In the genomic region with DNA sequence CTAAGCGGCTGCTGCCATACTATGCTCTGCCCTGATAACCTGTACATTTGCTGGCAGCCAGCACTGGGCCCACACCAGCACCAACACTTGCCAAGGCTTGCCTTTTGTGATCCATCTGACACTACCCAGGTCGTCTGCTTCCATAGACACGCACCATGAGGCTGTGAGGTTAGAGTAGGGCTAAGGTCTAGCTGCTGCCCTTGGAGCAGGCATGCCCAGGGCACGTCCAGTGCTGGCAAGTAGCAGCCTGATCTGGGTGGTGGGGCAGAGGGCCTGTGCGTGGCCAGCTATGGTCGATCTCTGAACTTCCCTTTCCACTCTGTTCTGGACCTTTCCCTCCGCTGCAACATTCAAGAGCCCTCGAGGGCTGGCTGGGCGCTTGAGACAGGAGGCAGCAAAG, we compare ENCODE assay signal across 21 mouse cellular contexts. TPM values are rescaled to one million over a fixed set of nuclear protein-coding genes. Genes with fewer than 3 reads are reported as not detected.
A peak's percentile ranks its signal among the peaks of the same experiment; 100 is the strongest.
DNase-seq lines count a peak whose midpoint lies in the region; ATAC-seq and TF ChIP-seq lines count a peak whose summit lies in the region.
"Had no signal": no experiment of that assay in that cellular context is flagged by ENCODE, and none has a peak within 500 bp of the region (broad histone marks: within the 10 kb centered on the region; RNA-seq: fewer than 3 reads in every experiment).

No protein-coding gene starts in this region.

- 0 out of 2 replicates have a peak overlapping the region, but pooled peaks have one; percentile 20 for H3K27ac ChIP-seq in liver, embryonic 15.5 days (replicated peaks)
- no peak overlapping the region for H3K27ac ChIP-seq in liver, embryonic 12.5 days
- H3K27ac ChIP-seq in embryonic fibroblast, embryonic 13.5 days (ENCODE audit: insufficient read depth, low read length) = peak overlapping the region; percentile 1; the same call in 1 of the 2 replicates
- H3K27ac ChIP-seq: forebrain, embryonic 13.5 days; hindbrain, embryonic 15.5 days; limb, embryonic 12.5 days; midbrain, embryonic 15.5 days had no signal

- H3K4me3 ChIP-seq in liver, embryonic 15.5 days (replicated peaks) = no peak overlapping the region
- H3K4me3 ChIP-seq in liver, embryonic 12.5 days = no peak overlapping the region
- H3K4me3 ChIP-seq in E14TG2a.4 (replicated peaks; ENCODE audit: low read length) = peak overlapping the region; percentile 68
- no peak overlapping the region for H3K4me3 ChIP-seq in embryonic fibroblast, embryonic 13.5 days (ENCODE audit: insufficient read depth, low read length)
- H3K4me3 ChIP-seq: forebrain, embryonic 13.5 days; heart, embryonic 12.5 days; hindbrain, embryonic 15.5 days; limb, embryonic 12.5 days; midbrain, embryonic 15.5 days had no signal

- H3K9me3 ChIP-seq in liver, embryonic 15.5 days (replicated peaks) = no peaks in the 10 kb centered on the region
- H3K9me3 ChIP-seq in liver, embryonic 12.5 days (replicated peaks) = no peaks in the 10 kb centered on the region
- no peaks in the 10 kb centered on the region for H3K9me3 ChIP-seq in E14TG2a.4 (ENCODE audit: low read length)
- H3K9me3 ChIP-seq: forebrain, embryonic 13.5 days; heart, embryonic 12.5 days; hindbrain, embryonic 15.5 days; limb, embryonic 12.5 days; midbrain, embryonic 15.5 days had no signal

- peaks cover 58% of the 10 kb centered on the region for H3K36me3 ChIP-seq in liver, embryonic 15.5 days (replicated peaks)
- peaks cover 63% of the 10 kb centered on the region for H3K36me3 ChIP-seq in liver, embryonic 12.5 days
- peaks cover 70% of the 10 kb centered on the region for H3K36me3 ChIP-seq in E14TG2a.4 (ENCODE audit: insufficient read depth, low read length)

- no peak overlapping the region for H3K9ac ChIP-seq in liver, embryonic 15.5 days
- no peak overlapping the region for H3K9ac ChIP-seq in liver, embryonic 12.5 days
- H3K9ac ChIP-seq: forebrain, embryonic 13.5 days; heart, embryonic 12.5 days; hindbrain, embryonic 15.5 days; limb, embryonic 12.5 days; lung, embryonic 14.5 days; midbrain, embryonic 15.5 days had no signal

- TF ChIP-seq CTCF in E14TG2a.4 (conservative IDR thresholded peaks at IDR 0.05; ENCODE audit: low read length) = no peak
- no peak for TF ChIP-seq CTCF in embryonic fibroblast, embryonic 13.5 days (IDR thresholded peaks at IDR 0.05; ENCODE audit: borderline replicate concordance, insufficient read depth, low read length)

- no peak for ATAC-seq in liver, embryonic 15.5 days (ENCODE audit: insufficient read depth)
- no peak for ATAC-seq in liver, embryonic 12.5 days
- ATAC-seq: forebrain, embryonic 13.5 days; intestine, embryonic 16.5 days; midbrain, embryonic 15.5 days had no signal

- H3K4me2 ChIP-seq in liver, embryonic 15.5 days = no peak overlapping the region
- no peak overlapping the region for H3K4me2 ChIP-seq in liver, embryonic 12.5 days
- H3K4me2 ChIP-seq: forebrain, embryonic 13.5 days; heart, embryonic 12.5 days; hindbrain, embryonic 15.5 days; limb, embryonic 12.5 days; lung, embryonic 14.5 days; midbrain, embryonic 15.5 days had no signal

- no peaks in the 10 kb centered on the region for H3K27me3 ChIP-seq in liver, embryonic 15.5 days
- H3K27me3 ChIP-seq in liver, embryonic 12.5 days (replicated peaks) = no peaks in the 10 kb centered on the region
- H3K27me3 ChIP-seq in E14TG2a.4 (ENCODE audit: insufficient read depth, low read length) = no peaks in the 10 kb centered on the region
- H3K27me3 ChIP-seq: forebrain, embryonic 13.5 days; heart, embryonic 12.5 days; hindbrain, embryonic 15.5 days; limb, embryonic 12.5 days; midbrain, embryonic 15.5 days had no signal

- H3K4me1 ChIP-seq in liver, embryonic 15.5 days (replicated peaks) = peaks cover 53% of the 10 kb centered on the region
- peaks cover 57% of the 10 kb centered on the region for H3K4me1 ChIP-seq in liver, embryonic 12.5 days
- peaks cover 83% of the 10 kb centered on the region for H3K4me1 ChIP-seq in E14TG2a.4 (replicated peaks; ENCODE audit: low read depth, low read length)
- no peaks in the 10 kb centered on the region for H3K4me1 ChIP-seq in embryonic fibroblast, embryonic 13.5 days (ENCODE audit: control insufficient read depth, insufficient read depth, low read length)
- H3K4me1 ChIP-seq: forebrain, embryonic 13.5 days; hindbrain, embryonic 15.5 days; midbrain, embryonic 15.5 days had no signal

- peak; percentile 48 for DNase-seq in ES-CJ7 (ENCODE audit: low read depth, low spot score)
- no peak for DNase-seq in kidney, adult 11 months
- no peak for DNase-seq in gastrocnemius, postnatal 10 days
- DNase-seq: adrenal gland, postnatal 25 days; cerebellum, adult 9-10 months; heart, postnatal 36 days; kidney, postnatal 25 days; lung, embryonic 14.5 days; lung, postnatal 4 days; retina, postnatal 1 day; right cerebral cortex, postnatal 4 days had no signal

- 69% methylated on average over 9 of the region's 9 CpGs for WGBS in liver, embryonic 15.5 days (ENCODE audit: insufficient replicate concordance)
- 80% methylated on average over 9 of the region's 9 CpGs for WGBS in liver, embryonic 12.5 days (ENCODE audit: insufficient replicate concordance)

- no peak for TF ChIP-seq POLR2A in embryonic fibroblast, embryonic 13.5 days (IDR thresholded peaks at IDR 0.05; ENCODE audit: low read depth, low read length)

RNA-seq across cellular contexts. Expression of a gene that starts 10.5 kb away (rescaled TPM):
- 13.2 and 15.3 TPM in 2 replicates for polyA plus RNA-seq in liver, embryonic 15.5 days (2015; fragmentation: Nextera tagmentation; extraction: Ambion mirVana)
- polyA plus RNA-seq in liver, embryonic 12.5 days (2016; fragmentation: Nextera tagmentation; extraction: Ambion mirVana) = 10.8 and 11.6 TPM in 2 replicates
- polyA plus RNA-seq in embryonic fibroblast, embryonic 13.5 days (2011; ENCODE audit: insufficient read length, low read depth, missing spikeins) = 0.74 TPM in 1 of 2 replicates, not detected in the other
- 1 to 10 TPM; 1.8 to 3.3 TPM for total RNA-seq in gastrocnemius, postnatal 10 days (2021)

RNA-seq across cellular contexts. Expression of a gene that starts 42.6 kb away (rescaled TPM):
- polyA plus RNA-seq in liver, embryonic 15.5 days (2015; fragmentation: Nextera tagmentation; extraction: Ambion mirVana) = 4.0 and 4.2 TPM in 2 replicates
- polyA plus RNA-seq in liver, embryonic 12.5 days (2016; fragmentation: Nextera tagmentation; extraction: Ambion mirVana) = 7.2 and 9.8 TPM in 2 replicates
- 66.6 and 92.8 TPM in 2 replicates for polyA plus RNA-seq in embryonic fibroblast, embryonic 13.5 days (2011; ENCODE audit: insufficient read length, low read depth, missing spikeins)
- 10 to 100 TPM; 13.0 to 23.1 TPM for total RNA-seq in gastrocnemius, postnatal 10 days (2021)
